ENCODE assay signal across 8 mouse cellular contexts in the genomic region with DNA sequence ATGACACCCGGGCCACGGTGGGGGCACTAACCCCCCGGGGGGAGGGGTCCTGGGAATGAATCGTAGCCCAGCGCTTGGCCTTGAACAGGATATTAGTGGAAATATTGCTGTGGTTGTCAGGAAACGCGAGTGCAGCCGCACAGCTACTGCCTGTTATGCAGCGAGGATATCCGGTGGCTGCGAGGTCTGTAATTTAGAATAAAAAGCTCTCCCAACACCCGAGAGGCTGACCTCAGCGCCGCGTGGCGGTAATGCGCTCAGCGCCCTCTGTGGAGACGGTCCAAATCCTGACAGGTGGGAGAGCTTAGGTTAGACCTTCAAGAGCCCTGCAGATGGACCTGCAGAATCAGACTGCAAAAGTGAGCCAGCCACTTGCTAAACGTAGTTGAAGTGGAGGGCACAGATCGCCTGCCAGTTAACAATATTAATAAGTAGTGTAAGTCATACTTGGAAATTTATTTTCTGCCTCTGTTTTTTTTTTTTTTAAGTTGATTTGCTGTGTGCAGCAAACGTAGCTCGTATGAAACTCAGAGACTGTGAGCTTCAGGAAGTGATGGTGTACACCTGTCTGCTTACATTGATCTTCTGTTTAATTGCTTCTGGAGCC. TPM values are rescaled to one million over a fixed set of nuclear protein-coding genes. Genes with fewer than 3 reads are reported as not detected.
A peak's percentile ranks its signal among the peaks of the same experiment; 100 is the strongest.
DNase-seq lines count a peak whose midpoint lies in the region; ATAC-seq and TF ChIP-seq lines count a peak whose summit lies in the region.

No protein-coding gene starts in this region.

- peak; percentile 71 for ATAC-seq in hindbrain, embryonic 11.5 days (ENCODE audit: low FRiP score)
- ATAC-seq in liver, embryonic 13.5 days (ENCODE audit: low read depth): peak; percentile 27

- peaks cover 3% of the 10 kb centered on the region for H3K79me2 ChIP-seq in myocyte (ENCODE audit: control insufficient read depth, insufficient read depth)

- peak overlapping the region; percentile 82 for H3K4me3 ChIP-seq in erythroblast, embryonic 14.5 days (replicated peaks)
- H3K4me3 ChIP-seq in hindbrain, embryonic 11.5 days (ENCODE audit: low read depth, low read length): peak overlapping the region; percentile 96
- peak overlapping the region; percentile 91 for H3K4me3 ChIP-seq in liver, embryonic 13.5 days (replicated peaks)
- peak overlapping the region; percentile 65 for H3K4me3 ChIP-seq in myocyte

- peak overlapping the region; percentile 81 for H3K4me2 ChIP-seq in hindbrain, embryonic 11.5 days (replicated peaks; ENCODE audit: low read depth, low read length)
- peak overlapping the region; percentile 97 for H3K4me2 ChIP-seq in liver, embryonic 13.5 days
- peak overlapping the region; percentile 97 for H3K4me2 ChIP-seq in myocyte (ENCODE audit: low read depth)

- peak overlapping the region; percentile 69 for H3ac ChIP-seq in myocyte (ENCODE audit: control insufficient read depth, insufficient read length)

- DNase-seq in layer of hippocampus, adult 9-10 months (ENCODE audit: low spot score): peak; percentile 26
- no peak for DNase-seq in layer of hippocampus, postnatal 36 days
- peak; percentile 85 for DNase-seq in MN1 (ENCODE audit: low spot score)
- DNase-seq in hindbrain, embryonic 11.5 days (ENCODE audit: low spot score): peak; percentile 16
- peak; percentile 61 for DNase-seq in liver, embryonic 13.5 days
- no peak for DNase-seq in layer of hippocampus, postnatal 25 days (ENCODE audit: extremely low spot score in 1 of 2, low spot score in 1 of 2)

- H3K9me3 ChIP-seq in erythroblast, embryonic 14.5 days (ENCODE audit: control insufficient read depth, low read length): no peaks in the 10 kb centered on the region
- no peaks in the 10 kb centered on the region for H3K9me3 ChIP-seq in hindbrain, embryonic 11.5 days (ENCODE audit: control insufficient read depth, low read length)
- H3K9me3 ChIP-seq in liver, embryonic 13.5 days (replicated peaks): no peaks in the 10 kb centered on the region

- H3K9ac ChIP-seq in hindbrain, embryonic 11.5 days (ENCODE audit: low read depth, low read length): peak overlapping the region; percentile 99
- H3K9ac ChIP-seq in liver, embryonic 13.5 days: peak overlapping the region; percentile 88

- TF ChIP-seq POLR2A in myocyte (IDR thresholded peaks at IDR 0.05; ENCODE audit: insufficient read length, low read depth): no peak

- H3K27ac ChIP-seq in hindbrain, embryonic 11.5 days (ENCODE audit: low read depth, low read length): peak overlapping the region; percentile 88
- peak overlapping the region; percentile 97 for H3K27ac ChIP-seq in liver, embryonic 13.5 days

- peaks cover 15% of the 10 kb centered on the region for H3K36me3 ChIP-seq in erythroblast, embryonic 14.5 days (ENCODE audit: control insufficient read depth)
- H3K36me3 ChIP-seq in hindbrain, embryonic 11.5 days (ENCODE audit: control insufficient read depth, insufficient read depth, low read length): no peaks in the 10 kb centered on the region
- H3K36me3 ChIP-seq in liver, embryonic 13.5 days: peaks cover 5% of the 10 kb centered on the region; the same call in 1 of the 2 replicates
- peaks cover 4% of the 10 kb centered on the region for H3K36me3 ChIP-seq in myocyte (ENCODE audit: control insufficient read depth, insufficient read depth)

- WGBS in hindbrain, embryonic 11.5 days: 6% methylated on average over 23 of the region's 23 CpGs
- 2% methylated on average over 23 of the region's 23 CpGs for WGBS in liver, embryonic 13.5 days (ENCODE audit: insufficient replicate concordance)

- peaks cover 70% of the 10 kb centered on the region for H3K4me1 ChIP-seq in erythroblast, embryonic 14.5 days (ENCODE audit: control insufficient read depth)
- H3K4me1 ChIP-seq in hindbrain, embryonic 11.5 days (replicated peaks; ENCODE audit: control insufficient read depth, insufficient read depth, low read length): peaks cover 2% of the 10 kb centered on the region; the same call in 1 of the 2 replicates
- peaks cover 60% of the 10 kb centered on the region for H3K4me1 ChIP-seq in liver, embryonic 13.5 days (replicated peaks)

- no peaks in the 10 kb centered on the region for H3K27me3 ChIP-seq in erythroblast, embryonic 14.5 days (ENCODE audit: control insufficient read depth)
- no peaks in the 10 kb centered on the region for H3K27me3 ChIP-seq in hindbrain, embryonic 11.5 days (ENCODE audit: control insufficient read depth, insufficient read depth, low read length)
- no peaks in the 10 kb centered on the region for H3K27me3 ChIP-seq in liver, embryonic 13.5 days
- H3K27me3 ChIP-seq in myocyte (ENCODE audit: control insufficient read depth, insufficient read depth, insufficient read length): no peaks in the 10 kb centered on the region

TF ChIP-seq in myocyte, 11 proteins besides CTCF, POLR2A, EP300 and RAD21:
- TF ChIP-seq REST (IDR thresholded peaks at IDR 0.05; ENCODE audit: insufficient read depth, insufficient read length) (no peak), CEBPB (IDR thresholded peaks at IDR 0.05; ENCODE audit: insufficient read depth, poor library complexity, severe bottlenecking) (no peak), SRF (IDR thresholded peaks at IDR 0.05; ENCODE audit: control insufficient read depth, insufficient read length, low read depth) (no peak), USF1 (IDR thresholded peaks at IDR 0.05; ENCODE audit: low read depth) (no peak), MAX (IDR thresholded peaks at IDR 0.05; ENCODE audit: low read depth) (no peak), TCF3 (IDR thresholded peaks at IDR 0.05; ENCODE audit: insufficient read length, low read depth) (no peak), E2F4 (IDR thresholded peaks at IDR 0.05; ENCODE audit: insufficient read depth) (no peak), TCF12 (IDR thresholded peaks at IDR 0.05; ENCODE audit: insufficient read depth, poor library complexity, severe bottlenecking) (no peak), MYOG (IDR thresholded peaks at IDR 0.05; ENCODE audit: control insufficient read depth in 1 of 3, insufficient read depth in 1 of 3, insufficient read length in 2 of 3, low read depth in 2 of 3) (peak in 1 of 3 experiments; percentile 56), MYOD1 (IDR thresholded peaks at IDR 0.05; ENCODE audit: control insufficient read depth in 1 of 3, insufficient read length in 2 of 3, low read depth in 2 of 3) (peak in 2 of 3 experiments; percentile 10 to 57), POLR2AphosphoS2 (IDR thresholded peaks at IDR 0.05; ENCODE audit: insufficient read length, low read depth) (no peak)
TF ChIP-seq in myocyte: peak in this region for 2.

RNA-seq across cellular contexts. Expression of gene Tmem131l, which starts 0.6 kb away (rescaled TPM):
- 10 to 100 TPM; 30.8 to 37.4 TPM for total RNA-seq in layer of hippocampus, postnatal 36 days (2021)
- 9.3 and 10.8 TPM in 2 replicates for polyA plus RNA-seq in erythroblast, embryonic 14.5 days (2012)
- 75.8 and 89.0 TPM in 2 replicates for polyA plus RNA-seq in hindbrain, embryonic 11.5 days (2014; fragmentation: Nextera tagmentation; extraction: Ambion mirVana)
- 23.0 and 23.7 TPM in 2 replicates for polyA plus RNA-seq in liver, embryonic 13.5 days (2015; fragmentation: Nextera tagmentation; extraction: Ambion mirVana)
- 11.0 TPM for polyA plus RNA-seq in myocyte (2012; fragmentation: generic; extraction: Trizol)
- 10 to 100 TPM; 28.7 to 33.8 TPM for total RNA-seq in layer of hippocampus, postnatal 25 days (2021)

Comparison
In these comparisons a context has a peak if more than half of its experiments do, and no peak if none do; other contexts are left out.
1. DNase-seq: peak in layer of hippocampus, adult 9-10 months (single experiment), MN1 (single experiment), hindbrain, embryonic 11.5 days (single experiment) and liver, embryonic 13.5 days (single experiment); none in layer of hippocampus, postnatal 36 days (0 of 2) and layer of hippocampus, postnatal 25 days (0 of 2).
2. Peak in every context shown above with its lines, with median percentiles within 50 percentile points of each other: H3K4me3 ChIP-seq and H3K4me2 ChIP-seq.